Mouse (Mus musculus) thymus, postnatal 10 days (tissue): ENCODE measurements around the gene Gm49416.
"Not testable (repeated sequence)": the region's sequence is repeated elsewhere in the genome, so short reads cannot be mapped to it uniquely, and the experiment has no call there.

Source experiments
- DNase-seq, 2 experiments: peaks; one replicate each; pipeline ENCODE4 v3.0.0; 2021; ENCODE audit warnings: low spot score in 2 of 2

Gene Gm49416

GRCm38 (mm10) chr19:8888511-8889385, at the start of gene Gm49416, which contains the start of gene 1810009A15Rik:
Gene Gm49416, plus strand, starts transcription at chr19:8888926.
Gene 1810009A15Rik, plus strand, starts transcription at chr19:8888853.
- DNase-seq, result peak; percentile 94 to 96

GRCm38 (mm10) chr19:8839103-8839907, 49.4 kb upstream of the Gm49416 start, which contains the start of gene Gng3:
Gene Gng3, minus strand, starts transcription at chr19:8839194.
- no peak for DNase-seq

- peak; percentile 22 to 40 for DNase-seq
Measured at GRCm38 (mm10) chr19:8839908-8840791, 48.6 kb upstream of the Gm49416 start.

GRCm38 (mm10) chr19:8841012-8841411, 47.7 kb upstream of the Gm49416 start:
- DNase-seq, result no peak

- no peak for DNase-seq
Measured at GRCm38 (mm10) chr19:8842961-8843360, 45.8 kb upstream of the Gm49416 start.

GRCm38 (mm10) chr19:8844371-8845129, 44.2 kb upstream of the Gm49416 start:
- peak; percentile 53 to 87 for DNase-seq

- no peak for DNase-seq
Measured at GRCm38 (mm10) chr19:8848356-8848755, 40.4 kb upstream of the Gm49416 start.

- no peak for DNase-seq
Measured at GRCm38 (mm10) chr19:8850402-8850901, 38.3 kb upstream of the Gm49416 start, which contains the start of gene Lrrn4cl. Gene Lrrn4cl, plus strand, starts transcription at chr19:8850768.

- DNase-seq, result no peak
Measured at GRCm38 (mm10) chr19:8851639-8852038, 37.1 kb upstream of the Gm49416 start.

GRCm38 (mm10) chr19:8852236-8852928, 36.3 kb upstream of the Gm49416 start:
- no peak for DNase-seq

- DNase-seq, result no peak
Measured at GRCm38 (mm10) chr19:8853117-8853516, 35.6 kb upstream of the Gm49416 start.

GRCm38 (mm10) chr19:8857689-8858088, 31.0 kb upstream of the Gm49416 start:
- DNase-seq, result peak in 1 of 2 experiments; percentile 55

GRCm38 (mm10) chr19:8859018-8859417, 29.7 kb upstream of the Gm49416 start:
- peak; percentile 42 to 51 for DNase-seq

- DNase-seq, result no peak
Measured at GRCm38 (mm10) chr19:8864265-8864664, 24.5 kb upstream of the Gm49416 start.

GRCm38 (mm10) chr19:8870381-8870780, 18.3 kb upstream of the Gm49416 start:
- not testable (repeated sequence) for DNase-seq

GRCm38 (mm10) chr19:8870838-8871237, 17.9 kb upstream of the Gm49416 start:
- no peak for DNase-seq

- peak; percentile 93 to 95 for DNase-seq
Measured at GRCm38 (mm10) chr19:8871267-8872186, 17.2 kb upstream of the Gm49416 start, which contains the start of gene Ubxn1. Gene Ubxn1, plus strand, starts transcription at chr19:8871496.

GRCm38 (mm10) chr19:8872266-8872840, 16.4 kb upstream of the Gm49416 start:
- no peak for DNase-seq
